Mouse (Mus musculus): Measurements from ENCODE around the gene Gne. TPM values are rescaled to one million over a fixed set of nuclear protein-coding genes. Genes with fewer than 3 reads are reported as not detected.
A peak's percentile ranks its signal among the peaks of the same experiment; 100 is the strongest.

Gene Gne
- polyA plus RNA-seq, 1 experiment from 2014 or later, result 20.7 TPM

- 9% methylated on average over 9 of the region's 9 CpGs for WGBS
Measured at GRCm38 (mm10) chr4:44072873-44073441, 11.0 kb downstream of the Gne start.

GRCm38 (mm10) chr4:44072146-44072872, 11.7 kb downstream of the Gne start:
- H3K9ac ChIP-seq (replicated peaks), result peak overlapping the region; percentile 81
- H3K27ac ChIP-seq, result peak overlapping the region; percentile 64; the same call in 1 of the 2 replicates
- peak; percentile 93 for ATAC-seq (ENCODE audit: insufficient number of reproducible peaks, insufficient read depth, low FRiP score, low TSS enrichment, low read depth)
- under 1% methylated on average over 70 of the region's 70 CpGs for WGBS
- H3K9me3 ChIP-seq, result no peaks in the 10 kb centered on the region
- peaks cover 14% of the 10 kb centered on the region for H3K4me1 ChIP-seq (replicated peaks)
- H3K27me3 ChIP-seq, result no peaks in the 10 kb centered on the region
- no peaks in the 10 kb centered on the region for H3K36me3 ChIP-seq
- peak overlapping the region; percentile 79 for H3K4me2 ChIP-seq
- peak overlapping the region; percentile 90 for H3K4me3 ChIP-seq (replicated peaks)

More at GRCm38 (mm10) chr4:44072873-44073441, 11.0 kb downstream of the Gne start:
- Histone ChIP-seq H3K9me3 (no peaks in the 10 kb centered on the region), H3K4me1 (replicated peaks) (peaks cover 14% of the 10 kb centered on the region), H3K9ac (replicated peaks) (peak overlapping the region; percentile 81), H3K4me2 (peak overlapping the region; percentile 79), H3K27ac (0 out of 2 replicates have a peak overlapping the region, but pooled peaks have one; percentile 45), H3K27me3 (no peaks in the 10 kb centered on the region), H3K4me3 (replicated peaks) (peak overlapping the region; percentile 90), H3K36me3 (no peaks in the 10 kb centered on the region)
- peak; percentile 48; the same call in 1 of the 2 replicates for ATAC-seq (ENCODE audit: insufficient number of reproducible peaks, insufficient read depth, low FRiP score, low TSS enrichment, low read depth)

- 0 out of 2 replicates have a peak, but pooled peaks have one; percentile 11 for ATAC-seq (ENCODE audit: insufficient number of reproducible peaks, insufficient read depth, low FRiP score, low TSS enrichment, low read depth)
- 13% methylated on average over 11 of the region's 11 CpGs for WGBS
Measured at GRCm38 (mm10) chr4:44071741-44072145, 12.2 kb downstream of the Gne start.

GRCm38 (mm10) chr4:44070641-44071040, 13.3 kb downstream of the Gne start:
- no peaks in the 10 kb centered on the region for H3K9me3 ChIP-seq
- H3K4me2 ChIP-seq, result peak overlapping the region; percentile 79; the same call in 1 of the 2 replicates
- no peak overlapping the region for H3K27ac ChIP-seq
- H3K36me3 ChIP-seq, result no peaks in the 10 kb centered on the region
- H3K4me3 ChIP-seq (replicated peaks), result no peak overlapping the region
- ATAC-seq (ENCODE audit: insufficient number of reproducible peaks, insufficient read depth, low FRiP score, low TSS enrichment, low read depth), result no peak
- 84% methylated on average over 4 of the region's 4 CpGs for WGBS
- H3K9ac ChIP-seq (replicated peaks), result no peak overlapping the region
- H3K4me1 ChIP-seq (replicated peaks), result peaks cover 14% of the 10 kb centered on the region
- no peaks in the 10 kb centered on the region for H3K27me3 ChIP-seq

More at GRCm38 (mm10) chr4:44071741-44072145, 12.2 kb downstream of the Gne start:
- H3K9me3 ChIP-seq, result no peaks in the 10 kb centered on the region
- no peaks in the 10 kb centered on the region for H3K27me3 ChIP-seq
- peak overlapping the region; percentile 79 for H3K4me2 ChIP-seq
- H3K4me1 ChIP-seq (replicated peaks), result peaks cover 14% of the 10 kb centered on the region
- H3K36me3 ChIP-seq, result no peaks in the 10 kb centered on the region
- peak overlapping the region; percentile 90 for H3K4me3 ChIP-seq (replicated peaks)
- H3K27ac ChIP-seq, result no peak overlapping the region
- peak overlapping the region; percentile 81 for H3K9ac ChIP-seq (replicated peaks)

GRCm38 (mm10) chr4:44069411-44069810, 14.6 kb downstream of the Gne start:
- Histone ChIP-seq H3K9me3 (no peaks in the 10 kb centered on the region), H3K27ac (no peak overlapping the region), H3K36me3 (no peaks in the 10 kb centered on the region), H3K4me2 (no peak overlapping the region), H3K9ac (replicated peaks) (no peak overlapping the region), H3K4me1 (replicated peaks) (peaks cover 14% of the 10 kb centered on the region), H3K4me3 (replicated peaks) (no peak overlapping the region), H3K27me3 (no peaks in the 10 kb centered on the region)
- WGBS, result 90% methylated on average over 4 of the region's 4 CpGs
- no peak for ATAC-seq (ENCODE audit: insufficient number of reproducible peaks, insufficient read depth, low FRiP score, low TSS enrichment, low read depth)

- Histone ChIP-seq H3K9me3 (no peaks in the 10 kb centered on the region), H3K4me2 (no peak overlapping the region), H3K27me3 (no peaks in the 10 kb centered on the region), H3K4me3 (replicated peaks) (no peak overlapping the region), H3K4me1 (replicated peaks) (peaks cover 14% of the 10 kb centered on the region), H3K9ac (replicated peaks) (no peak overlapping the region), H3K27ac (no peak overlapping the region), H3K36me3 (no peaks in the 10 kb centered on the region)
- no peak for ATAC-seq (ENCODE audit: insufficient number of reproducible peaks, insufficient read depth, low FRiP score, low TSS enrichment, low read depth)
- WGBS, result 67% methylated on average over 9 of the region's 9 CpGs
Measured at GRCm38 (mm10) chr4:44068736-44069135, 15.2 kb downstream of the Gne start.

- H3K9me3 ChIP-seq, result no peaks in the 10 kb centered on the region
- no peak overlapping the region for H3K4me3 ChIP-seq (replicated peaks)
- no peak for ATAC-seq (ENCODE audit: insufficient number of reproducible peaks, insufficient read depth, low FRiP score, low TSS enrichment, low read depth)
- no peak overlapping the region for H3K9ac ChIP-seq (replicated peaks)
- H3K36me3 ChIP-seq, result 0 out of 2 replicates have a peak, but pooled peaks cover 7% of the 10 kb centered on the region
- H3K27me3 ChIP-seq, result no peaks in the 10 kb centered on the region
- no peak overlapping the region for H3K27ac ChIP-seq
- H3K4me1 ChIP-seq (replicated peaks), result peaks cover 14% of the 10 kb centered on the region
- 86% methylated on average over 6 of the region's 6 CpGs for WGBS
- H3K4me2 ChIP-seq, result no peak overlapping the region
Measured at GRCm38 (mm10) chr4:44066891-44067290, 17.1 kb downstream of the Gne start.

- WGBS, result 35% methylated on average over 16 of the region's 16 CpGs
- no peak overlapping the region for H3K4me3 ChIP-seq (replicated peaks)
- peaks cover under 1% of the 10 kb centered on the region; the same call in 1 of the 2 replicates for H3K4me1 ChIP-seq (replicated peaks)
- H3K27ac ChIP-seq, result no peak overlapping the region
- H3K27me3 ChIP-seq, result no peaks in the 10 kb centered on the region
- H3K4me2 ChIP-seq, result peak overlapping the region; percentile 8; the same call in 1 of the 2 replicates
- H3K36me3 ChIP-seq, result 0 out of 2 replicates have a peak, but pooled peaks cover 7% of the 10 kb centered on the region
- ATAC-seq (ENCODE audit: insufficient number of reproducible peaks, insufficient read depth, low FRiP score, low TSS enrichment, low read depth), result no peak
- H3K9me3 ChIP-seq, result no peaks in the 10 kb centered on the region
- H3K9ac ChIP-seq (replicated peaks), result no peak overlapping the region
Measured at GRCm38 (mm10) chr4:44065355-44066025, 18.5 kb downstream of the Gne start.

GRCm38 (mm10) chr4:44062816-44063215, 21.2 kb downstream of the Gne start:
- H3K9me3 ChIP-seq, result no peaks in the 10 kb centered on the region
- 90% methylated on average over 14 of the region's 14 CpGs for WGBS
- H3K4me3 ChIP-seq (replicated peaks), result no peak overlapping the region
- H3K27ac ChIP-seq, result no peak overlapping the region
- no peaks in the 10 kb centered on the region for H3K4me1 ChIP-seq (replicated peaks)
- no peaks in the 10 kb centered on the region for H3K27me3 ChIP-seq
- no peak overlapping the region for H3K9ac ChIP-seq (replicated peaks)
- H3K36me3 ChIP-seq, result peaks cover 14% of the 10 kb centered on the region
- no peak overlapping the region for H3K4me2 ChIP-seq
- ATAC-seq (ENCODE audit: insufficient number of reproducible peaks, insufficient read depth, low FRiP score, low TSS enrichment, low read depth), result no peak

GRCm38 (mm10) chr4:44062062-44062461, 21.9 kb downstream of the Gne start:
- Histone ChIP-seq H3K9ac (replicated peaks) (no peak overlapping the region), H3K4me3 (replicated peaks) (no peak overlapping the region), H3K4me1 (replicated peaks) (no peaks in the 10 kb centered on the region), H3K4me2 (no peak overlapping the region), H3K36me3 (peaks cover 14% of the 10 kb centered on the region), H3K27ac (0 out of 2 replicates have a peak overlapping the region, but pooled peaks have one; percentile 36), H3K27me3 (no peaks in the 10 kb centered on the region), H3K9me3 (no peaks in the 10 kb centered on the region)
- whole genome bisulfite sequencing, result 63% methylated on average over 9 of the region's 9 CpGs
- no peak for ATAC-seq (ENCODE audit: insufficient number of reproducible peaks, insufficient read depth, low FRiP score, low TSS enrichment, low read depth)

GRCm38 (mm10) chr4:44059674-44060073, 24.3 kb downstream of the Gne start:
- Histone ChIP-seq H3K36me3 (peaks cover 14% of the 10 kb centered on the region), H3K4me1 (replicated peaks) (no peaks in the 10 kb centered on the region)
- 96% methylated on average over 13 of the region's 13 CpGs for WGBS

More at GRCm38 (mm10) chr4:44059674-44060073, 24.3 kb downstream of the Gne start:
- H3K4me2 ChIP-seq, result no peak overlapping the region
- no peak overlapping the region for H3K4me3 ChIP-seq (replicated peaks)
- no peaks in the 10 kb centered on the region for H3K9me3 ChIP-seq
- no peaks in the 10 kb centered on the region for H3K27me3 ChIP-seq
- H3K27ac ChIP-seq, result no peak overlapping the region
- ATAC-seq (ENCODE audit: insufficient number of reproducible peaks, insufficient read depth, low FRiP score, low TSS enrichment, low read depth), result no peak
- no peak overlapping the region for H3K9ac ChIP-seq (replicated peaks)
